Mouse (Mus musculus) cerebellum, postnatal 25 days (tissue): ENCODE results near the gene Tssc4.

Experiments used
- DNase-seq, 2 experiments: peaks; one replicate each; pipeline ENCODE4 v3.0.0; 2021; ENCODE audit warnings: mixed read lengths in 2 of 2

The Tssc4 gene

GRCm38 (mm10) chr7:143068882-143069591 lies at the start of gene Tssc4:
Tssc4 (plus strand) TSS chr7:143069249.
- peak; percentile 97 to 98 for DNase-seq

- no peak for DNase-seq
Measured at GRCm38 (mm10) chr7:143020040-143020439, 49.0 kb upstream of the Tssc4 start.

DNA sequence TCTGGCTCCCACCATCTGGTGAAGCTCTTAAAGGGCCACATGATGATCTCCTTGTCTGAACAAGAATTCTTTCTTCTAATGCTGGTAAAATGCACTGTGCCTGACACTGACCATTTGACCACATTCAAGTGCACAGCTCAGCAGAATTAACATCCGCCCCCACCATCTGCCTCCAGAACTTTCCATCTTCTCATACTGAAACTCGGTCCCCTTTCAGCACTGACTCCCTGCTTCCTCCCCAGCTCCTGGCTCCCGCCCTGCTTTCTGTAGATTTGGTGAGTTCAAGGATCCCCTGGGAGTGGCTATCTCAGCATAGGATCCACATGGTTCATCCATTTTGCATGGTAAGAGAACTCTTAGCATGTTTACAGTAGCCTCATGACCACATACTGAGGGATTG lies 48.3 kb upstream of the Tssc4 start:
- no peak for DNase-seq

DNA sequence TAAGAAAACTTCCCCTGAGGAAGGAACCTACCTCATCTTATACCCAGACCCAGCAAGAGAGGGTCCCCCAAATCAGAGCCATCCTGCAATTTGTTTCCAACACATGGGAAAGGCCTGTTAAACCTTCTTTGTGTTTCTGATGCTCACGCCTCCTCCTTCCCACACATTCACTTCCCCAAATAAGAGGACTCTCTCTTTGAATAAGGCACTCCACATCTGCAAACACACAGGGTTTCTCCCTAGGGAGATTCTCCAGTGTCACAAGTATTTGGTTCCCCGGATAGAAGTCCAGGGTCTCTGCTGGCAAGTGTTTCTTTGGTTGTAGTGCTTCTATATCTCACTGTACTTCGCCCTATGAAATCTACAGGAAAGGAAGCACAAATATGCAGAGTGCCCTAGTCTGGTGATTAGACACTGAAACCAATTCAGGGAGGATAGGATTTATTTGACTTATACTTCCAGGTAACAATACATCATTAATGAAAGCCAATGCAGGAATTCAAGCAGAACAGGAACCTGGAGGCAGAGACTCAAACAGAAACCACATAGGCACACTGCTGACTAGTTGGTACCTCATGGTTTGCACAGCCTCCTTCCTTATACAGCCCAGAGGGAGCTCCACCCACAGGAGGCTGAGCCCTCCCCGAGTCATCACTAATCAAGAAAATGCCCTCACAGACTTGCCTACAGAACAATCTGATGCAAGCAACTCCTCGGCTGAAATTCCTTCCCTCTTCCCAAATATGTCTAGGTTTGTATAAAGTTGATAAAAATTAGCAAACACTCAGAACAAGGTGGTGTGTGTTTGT lies 47.5 kb upstream of the Tssc4 start:
- DNase-seq = no peak

- no peak for DNase-seq
Measured at GRCm38 (mm10) chr7:143023499-143023898, 45.5 kb upstream of the Tssc4 start.

DNA sequence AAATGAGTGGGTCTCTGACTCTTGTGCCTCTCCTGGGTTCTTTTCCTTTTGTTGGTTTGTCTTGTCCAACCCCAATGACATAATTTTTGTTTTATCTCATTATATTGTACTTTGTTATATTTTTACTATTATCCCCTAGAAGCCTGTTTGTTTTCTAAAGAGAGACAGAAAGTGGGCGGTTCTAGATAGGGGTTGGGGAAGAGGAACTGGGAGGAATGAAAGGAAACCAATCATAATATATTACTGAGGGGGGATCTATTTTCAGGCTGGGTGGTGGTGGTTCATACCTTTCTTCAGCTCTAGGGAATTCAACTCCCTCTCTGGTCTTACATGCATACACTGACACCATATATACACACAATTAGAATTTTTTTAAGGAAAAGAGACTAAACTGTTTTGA lies 44.8 kb upstream of the Tssc4 start:
- no peak for DNase-seq

- no peak for DNase-seq
Measured at GRCm38 (mm10) chr7:143025496-143025895, 43.6 kb upstream of the Tssc4 start.

GRCm38 (mm10) chr7:143027196-143027595 lies 41.9 kb upstream of the Tssc4 start:
- DNase-seq = no peak

GRCm38 (mm10) chr7:143031816-143032215 lies 37.2 kb upstream of the Tssc4 start:
- no peak for DNase-seq

DNA sequence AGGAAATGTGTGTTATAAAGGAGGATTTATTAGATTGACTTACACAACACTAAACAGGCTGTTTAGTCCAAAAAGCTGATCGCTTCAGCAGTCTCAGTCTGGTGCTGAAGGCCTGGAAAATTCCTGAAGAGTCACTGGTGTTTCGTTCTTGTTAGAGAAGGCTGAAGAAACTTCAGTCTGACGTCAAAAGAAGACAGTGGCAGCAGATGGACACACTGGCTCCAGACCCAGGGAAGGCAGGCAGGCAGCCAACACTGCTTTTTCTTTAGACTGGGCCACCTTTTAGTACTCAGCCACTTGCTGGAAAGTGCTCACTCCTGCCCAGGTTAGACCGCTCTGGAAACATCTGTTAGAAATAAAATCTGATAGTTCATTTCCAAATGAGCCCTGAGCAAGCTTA lies 35.5 kb upstream of the Tssc4 start:
- DNase-seq = peak; percentile 63 to 77

DNA sequence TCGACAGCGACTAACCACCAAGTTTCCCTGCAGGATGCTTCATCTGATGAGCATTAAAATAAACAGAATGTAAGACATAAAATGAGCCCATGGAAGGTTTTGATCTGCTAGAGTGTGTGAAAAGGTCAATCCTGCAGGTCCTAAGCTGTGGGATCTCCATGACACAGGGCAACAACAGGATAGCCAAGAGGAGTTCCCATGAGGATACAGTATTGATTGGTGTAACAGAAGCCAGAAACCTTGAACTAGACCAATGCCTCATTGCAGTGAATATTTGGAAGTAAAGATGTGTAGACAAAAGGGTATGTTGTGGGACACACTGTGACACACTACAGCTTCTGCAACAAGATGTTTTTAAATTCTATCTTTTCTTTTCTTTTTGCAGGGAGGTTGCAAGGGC lies 34.9 kb upstream of the Tssc4 start:
- DNase-seq = no peak

DNA sequence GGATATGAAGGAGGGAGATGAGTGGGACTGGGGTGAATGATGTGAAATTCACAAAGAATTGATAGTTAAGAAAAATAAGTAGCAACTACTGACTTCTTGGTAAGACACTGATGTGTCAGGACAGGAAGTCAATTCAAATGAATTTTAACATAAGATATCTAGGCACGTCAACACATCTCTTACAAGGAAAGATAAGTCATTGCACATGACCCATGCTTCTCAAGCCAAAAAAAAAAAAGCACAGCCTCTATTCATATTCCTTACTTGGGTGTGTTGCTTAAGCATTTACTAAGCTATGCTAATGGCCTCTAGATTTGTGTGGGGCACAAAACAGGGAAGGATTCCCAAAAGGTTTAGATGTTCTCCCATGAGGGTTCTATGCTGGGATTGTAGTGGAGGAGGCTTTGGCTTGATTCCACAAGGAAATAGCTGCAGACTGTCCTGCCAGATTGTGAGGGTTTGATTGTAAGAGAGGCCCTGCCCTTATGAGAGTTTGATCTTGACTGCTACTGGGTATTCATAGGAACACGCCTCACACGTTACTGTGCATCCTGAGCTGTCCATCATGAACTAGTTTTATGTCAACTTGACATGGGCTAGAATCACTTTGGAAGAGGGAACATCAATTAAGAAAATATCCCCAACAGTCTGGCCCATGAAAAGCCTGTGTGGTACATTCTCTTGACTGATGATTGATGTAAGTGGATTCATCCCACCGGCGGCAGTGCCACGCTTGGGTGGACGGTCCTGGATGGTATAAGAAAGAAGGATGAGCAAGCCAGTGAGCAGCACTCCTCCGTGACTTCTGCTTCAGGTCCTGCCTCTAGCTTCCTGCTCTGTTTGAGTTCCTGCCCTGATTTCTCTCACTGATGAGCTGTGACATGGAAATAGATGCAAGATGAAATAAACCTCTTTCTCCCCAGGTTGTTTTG lies 34.3 kb upstream of the Tssc4 start:
- no peak for DNase-seq

DNA sequence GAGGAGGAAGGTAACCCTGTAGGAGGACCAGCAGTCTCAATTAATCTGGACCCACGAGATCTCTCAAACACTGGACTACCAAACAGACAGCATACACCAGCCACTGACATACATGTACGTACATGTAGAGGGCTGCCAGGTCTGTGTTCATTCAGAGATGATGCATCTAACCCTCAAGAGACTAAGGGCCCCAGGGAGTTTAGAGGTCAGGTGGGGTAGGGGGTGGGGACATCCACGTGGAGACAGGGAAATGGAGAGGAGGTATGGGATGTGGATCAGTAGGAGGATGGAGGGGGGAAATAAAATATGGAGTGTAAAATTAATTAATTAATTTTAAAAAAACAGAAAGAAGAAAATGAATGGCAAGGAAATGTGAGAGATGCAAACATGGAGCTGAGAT lies 32.3 kb upstream of the Tssc4 start:
- DNase-seq = no peak

DNA sequence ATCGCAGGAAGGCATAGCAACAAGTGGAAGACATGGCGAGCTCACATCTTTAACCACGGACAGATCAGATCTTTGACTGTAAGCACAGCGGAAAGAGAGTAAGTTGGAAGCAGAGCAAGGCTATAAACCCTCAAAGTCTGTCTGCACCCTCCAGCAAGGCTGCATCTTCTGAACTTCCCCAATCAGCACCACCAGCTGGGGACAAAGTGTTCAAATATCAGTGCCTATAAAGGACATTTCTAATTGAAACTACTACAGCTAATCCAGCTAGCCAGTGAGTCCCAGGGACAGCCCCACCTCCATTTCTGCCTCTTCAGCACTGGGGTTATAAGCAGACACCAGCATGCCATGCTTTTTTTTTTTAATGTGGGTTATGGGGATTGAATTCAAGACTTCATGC lies 31.7 kb upstream of the Tssc4 start:
- DNase-seq = no peak

DNA sequence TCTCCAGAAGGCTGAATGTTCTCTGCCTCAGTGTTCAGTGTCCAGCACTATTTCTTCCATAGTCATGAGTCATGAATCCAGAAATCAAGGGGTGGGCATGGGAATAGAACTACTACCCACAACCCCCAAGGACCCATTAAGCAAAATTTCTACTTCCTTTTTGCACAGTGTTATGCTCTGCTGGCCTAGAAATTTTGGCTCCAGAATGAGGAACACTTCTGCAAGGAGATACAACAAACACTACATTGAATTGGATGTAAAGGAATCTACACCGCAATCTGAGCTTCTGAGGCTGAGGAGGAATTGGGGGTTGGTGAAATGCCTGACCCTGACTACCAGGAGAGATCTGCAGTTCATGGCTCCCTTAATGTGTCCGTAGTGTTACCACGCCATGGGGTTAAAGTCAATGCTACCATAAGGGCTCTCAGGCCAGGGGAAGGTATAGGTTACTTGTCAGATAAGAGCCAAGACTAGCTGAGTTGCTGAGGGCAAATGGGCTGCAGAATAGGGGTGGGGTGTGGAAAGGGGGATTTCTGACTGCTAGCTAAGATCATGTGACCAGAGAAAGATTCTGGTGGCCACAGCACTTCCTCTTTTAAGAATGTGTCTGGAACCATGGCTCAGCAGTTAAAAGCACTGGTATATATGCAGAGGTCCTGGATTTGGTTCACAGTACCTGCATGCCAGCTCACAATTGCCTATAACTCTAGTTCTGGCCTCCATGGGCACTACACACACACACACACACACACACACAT lies 30.7 kb upstream of the Tssc4 start:
- no peak for DNase-seq

DNA sequence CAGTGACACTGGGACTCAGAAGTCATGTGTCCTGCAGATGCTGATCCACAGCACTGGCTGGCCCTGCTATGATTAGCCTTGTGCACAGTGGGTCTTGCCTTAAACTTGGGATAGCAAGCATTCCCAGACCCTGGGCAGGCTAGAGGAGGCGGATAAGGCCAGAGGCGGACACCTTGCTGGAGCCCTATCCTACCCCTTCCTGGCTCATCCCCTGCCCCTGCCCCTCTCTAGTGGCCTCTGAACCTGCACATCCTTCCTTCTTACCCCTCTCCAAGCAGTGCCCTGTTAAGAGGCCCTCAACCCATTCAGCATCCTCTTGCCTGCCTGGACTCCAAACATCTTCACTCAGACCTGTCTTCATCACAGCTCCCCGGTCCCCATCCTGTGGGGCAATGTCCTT lies 28.5 kb upstream of the Tssc4 start:
- DNase-seq = no peak

GRCm38 (mm10) chr7:143041138-143041822 lies 27.8 kb upstream of the Tssc4 start:
- no peak for DNase-seq

DNA sequence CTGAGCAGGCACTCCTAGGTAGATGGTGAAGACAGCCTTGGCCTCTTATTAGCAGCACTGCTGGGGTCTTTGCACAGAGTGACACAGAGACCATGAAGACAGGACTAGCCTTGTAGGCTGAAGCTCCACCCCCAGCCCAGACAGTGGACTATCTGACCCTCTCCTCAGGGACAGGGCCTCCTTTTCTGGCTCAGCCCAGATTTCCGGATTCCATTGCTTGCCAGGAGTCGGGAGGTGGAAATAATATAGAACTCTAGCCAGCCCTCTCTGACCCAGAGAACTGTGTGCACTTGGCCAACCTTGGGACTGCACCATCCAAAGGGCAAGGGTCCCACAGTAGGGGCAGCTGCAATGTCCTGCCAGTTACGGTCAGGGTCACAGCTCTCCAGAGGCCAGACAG lies 27.0 kb upstream of the Tssc4 start:
- DNase-seq = no peak

GRCm38 (mm10) chr7:143042897-143043300 lies 26.1 kb upstream of the Tssc4 start:
- DNase-seq = no peak

DNA sequence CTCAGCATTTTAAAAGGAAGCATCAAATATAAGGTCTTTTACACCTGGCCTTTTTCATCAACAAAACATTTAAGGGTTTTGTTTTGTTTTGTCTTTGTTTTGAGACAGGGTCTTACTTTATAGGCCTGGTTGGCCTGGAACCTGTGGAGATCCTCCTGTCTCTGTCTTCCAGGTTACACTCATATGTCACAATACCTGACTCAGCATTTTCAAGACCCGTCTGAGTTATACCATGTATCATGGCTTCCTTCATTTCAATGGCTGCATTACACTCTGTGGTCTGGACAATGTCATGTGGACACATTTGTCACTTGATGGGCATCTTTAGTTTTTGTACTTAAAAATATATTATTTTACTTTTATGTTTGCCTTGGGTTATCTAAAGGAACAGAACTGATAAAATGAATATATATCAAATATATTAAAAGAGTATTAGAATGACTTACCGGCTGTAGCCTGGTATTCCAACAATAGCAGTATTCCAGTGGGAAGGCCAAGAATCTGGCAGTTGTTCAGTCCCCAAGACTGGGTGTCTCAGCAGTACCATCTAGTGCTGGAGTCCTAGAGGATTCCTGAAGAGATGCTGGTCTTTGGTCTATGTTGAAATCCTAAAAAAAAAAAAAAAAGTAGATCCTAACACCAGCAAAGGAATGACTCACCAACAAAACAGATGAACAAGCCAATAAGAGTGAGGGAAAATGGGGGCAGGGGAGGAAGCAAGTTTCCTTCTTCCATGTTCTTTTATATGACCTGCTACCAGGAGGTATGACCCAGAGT lies 24.8 kb upstream of the Tssc4 start:
- DNase-seq = no peak

DNA sequence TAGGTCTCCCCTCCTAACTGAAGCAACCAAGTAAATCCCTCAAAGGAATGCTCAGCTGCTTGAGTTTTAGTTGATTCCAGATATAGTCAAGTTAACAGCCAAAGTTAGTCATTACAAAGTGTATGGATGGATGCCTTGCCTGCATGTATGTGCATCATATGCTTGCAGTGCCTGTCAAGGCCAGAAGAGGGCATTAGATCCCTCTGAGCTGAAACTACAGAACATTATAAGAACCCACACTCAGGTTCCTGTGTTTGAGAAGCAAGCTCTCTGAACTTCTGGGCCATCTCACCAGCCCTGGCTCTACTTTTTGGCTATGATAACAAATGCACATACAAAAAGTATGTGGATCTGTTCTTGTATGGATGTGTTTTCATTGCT lies 24.2 kb upstream of the Tssc4 start:
- no peak for DNase-seq
